Mouse (Mus musculus) bone marrow, adult 2 months (tissue): ENCODE measurements around the gene Gm17657.

ENCODE experiments used
- CTCF ChIP-seq: fragments of 200-500 bp; IDR thresholded peaks from 2 replicates; pipeline ENCODE4 v1.5.1; 2011; ENCODE audit warnings: low read length, control low read depth; ENCODE audit not compliant: control insufficient read depth, insufficient read depth
- POLR2A ChIP-seq: fragments of 200-500 bp; IDR thresholded peaks from 2 replicates; pipeline ENCODE4 v1.6.1; 2011; ENCODE audit warnings: low read depth, mild to moderate bottlenecking, control low read depth, low read length, borderline replicate concordance; ENCODE audit not compliant: control insufficient read depth

DNA sequence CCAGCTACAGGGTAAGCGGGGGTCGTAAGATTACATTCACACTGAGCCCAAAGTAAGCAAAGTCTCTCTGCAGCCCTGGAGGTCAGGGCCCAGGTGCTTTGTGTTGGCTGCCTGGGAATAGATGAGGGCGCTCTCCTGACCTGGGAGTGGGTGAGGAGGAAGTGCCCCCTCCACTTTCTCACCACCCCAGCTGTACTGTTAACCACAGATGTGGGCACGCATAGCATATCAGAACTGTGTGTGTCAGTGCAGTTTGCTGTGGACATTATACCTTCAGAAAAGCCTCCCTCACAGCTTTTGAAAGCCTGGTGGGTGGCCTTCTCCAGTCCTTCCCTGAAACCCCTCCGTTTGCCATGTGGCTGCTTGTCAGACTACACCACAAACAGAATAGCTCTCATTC is 34.9 kb upstream of the Gm17657 start:
- no peak for TF ChIP-seq CTCF
- TF ChIP-seq POLR2A: no peak
